24 mouse cellular contexts compared by ENCODE assay signal in genomic region chr8:78867036-78867435, GRCm38 (mm10). TPM values are rescaled to one million over a fixed set of nuclear protein-coding genes. Genes with fewer than 3 reads are reported as not detected.
A peak's percentile ranks its signal among the peaks of the same experiment; 100 is the strongest.
DNase-seq lines count a peak whose midpoint lies in the region; ATAC-seq and TF ChIP-seq lines count a peak whose summit lies in the region.
"Had no signal": no experiment of that assay in that cellular context is flagged by ENCODE, and none has a peak within 500 bp of the region (broad histone marks: within the 10 kb centered on the region; RNA-seq: fewer than 3 reads in every experiment).

No protein-coding gene starts in this region.

- H3K4me3 ChIP-seq in lung, embryonic 14.5 days (ENCODE audit: low read depth, low read length) = no peak overlapping the region
- no peak overlapping the region for H3K4me3 ChIP-seq in hindbrain, postnatal 0 days (ENCODE audit: low read length)
- H3K4me3 ChIP-seq in embryonic facial prominence, embryonic 10.5 days = no peak overlapping the region
- H3K4me3 ChIP-seq in hindbrain, embryonic 14.5 days (replicated peaks; ENCODE audit: low read length) = no peak overlapping the region
- H3K4me3 ChIP-seq: forebrain, embryonic 13.5 days; heart, embryonic 10.5 days; heart, embryonic 15.5 days; hindbrain, embryonic 12.5 days; kidney, embryonic 15.5 days; limb, embryonic 13.5 days had no signal

- no peaks in the 10 kb centered on the region for H3K27me3 ChIP-seq in lung, embryonic 14.5 days (ENCODE audit: insufficient read depth, low read length)
- H3K27me3 ChIP-seq in hindbrain, postnatal 0 days (ENCODE audit: insufficient read depth, low read length) = no peaks in the 10 kb centered on the region
- no peaks in the 10 kb centered on the region for H3K27me3 ChIP-seq in embryonic facial prominence, embryonic 10.5 days (replicated peaks; ENCODE audit: low read depth, poor library complexity, severe bottlenecking)
- no peaks in the 10 kb centered on the region for H3K27me3 ChIP-seq in hindbrain, embryonic 14.5 days (ENCODE audit: control insufficient read depth, insufficient read depth, low read length)
- H3K27me3 ChIP-seq: forebrain, embryonic 13.5 days; heart, embryonic 15.5 days; hindbrain, embryonic 12.5 days; kidney, embryonic 15.5 days; limb, embryonic 13.5 days had no signal

- peak; percentile 41 for DNase-seq in lung, embryonic 14.5 days
- DNase-seq in lung, postnatal 4 days = no peak
- peak; percentile 35 for DNase-seq in adipocyte (ENCODE audit: low spot score)
- DNase-seq in adrenal gland, postnatal 10 days = peak; percentile 62
- no peak for DNase-seq in hindbrain, postnatal 0 days (ENCODE audit: low spot score)
- no peak for DNase-seq in embryonic facial prominence, embryonic 10.5 days (ENCODE audit: low spot score)
- no peak for DNase-seq in hindbrain, embryonic 14.5 days (ENCODE audit: low spot score)
- DNase-seq: B cell, adult 2 months; cerebellum, adult 18-20 months; cerebellum, postnatal 14 days; gastrocnemius, postnatal 10 days; heart, postnatal 36 days; kidney, adult 11 months; layer of hippocampus, adult 9-11 months; midbrain, embryonic 14.5 days; thymus, adult 2 months; thymus, postnatal 36 days had no signal

- no peak for TF ChIP-seq CTCF in lung, embryonic 14.5 days (IDR thresholded peaks at IDR 0.05; ENCODE audit: low read depth)
- no peak for TF ChIP-seq CTCF in hindbrain, postnatal 0 days (IDR thresholded peaks at IDR 0.05; ENCODE audit: low read depth)

- 0 out of 2 replicates have a peak, but pooled peaks have one; percentile 28 for ATAC-seq in lung, embryonic 14.5 days (ENCODE audit: insufficient read depth)
- no peak for ATAC-seq in hindbrain, postnatal 0 days
- no peak for ATAC-seq in hindbrain, embryonic 14.5 days (ENCODE audit: low FRiP score)
- ATAC-seq: forebrain, embryonic 13.5 days had no signal

- 74% methylated on average over 2 of the region's 2 CpGs for WGBS in lung, embryonic 14.5 days
- 80% methylated on average over 2 of the region's 2 CpGs for WGBS in hindbrain, postnatal 0 days
- 91% methylated on average over 2 of the region's 2 CpGs for WGBS in embryonic facial prominence, embryonic 10.5 days
- WGBS in hindbrain, embryonic 14.5 days = 78% methylated on average over 2 of the region's 2 CpGs

- no peaks in the 10 kb centered on the region for H3K36me3 ChIP-seq in lung, embryonic 14.5 days (ENCODE audit: insufficient read depth)
- H3K36me3 ChIP-seq in hindbrain, postnatal 0 days (ENCODE audit: insufficient read depth, low read length) = no peaks in the 10 kb centered on the region
- H3K36me3 ChIP-seq in embryonic facial prominence, embryonic 10.5 days (replicated peaks) = no peaks in the 10 kb centered on the region
- no peaks in the 10 kb centered on the region for H3K36me3 ChIP-seq in hindbrain, embryonic 14.5 days (replicated peaks; ENCODE audit: control insufficient read depth, insufficient read depth)
- H3K36me3 ChIP-seq: heart, embryonic 10.5 days; heart, embryonic 15.5 days; hindbrain, embryonic 12.5 days; kidney, embryonic 15.5 days; limb, embryonic 13.5 days had no signal

- H3K4me2 ChIP-seq in lung, embryonic 14.5 days = no peak overlapping the region
- no peak overlapping the region for H3K4me2 ChIP-seq in hindbrain, postnatal 0 days (ENCODE audit: low read depth, low read length)
- H3K4me2 ChIP-seq in hindbrain, embryonic 14.5 days (replicated peaks) = no peak overlapping the region
- H3K4me2 ChIP-seq: forebrain, embryonic 13.5 days; heart, embryonic 15.5 days; hindbrain, embryonic 12.5 days; kidney, embryonic 15.5 days; limb, embryonic 13.5 days; liver, embryonic 11.5 days had no signal

- no peaks in the 10 kb centered on the region for H3K9me3 ChIP-seq in lung, embryonic 14.5 days (ENCODE audit: low read depth, low read length)
- no peaks in the 10 kb centered on the region for H3K9me3 ChIP-seq in hindbrain, postnatal 0 days (ENCODE audit: low read length)
- no peaks in the 10 kb centered on the region for H3K9me3 ChIP-seq in embryonic facial prominence, embryonic 10.5 days
- no peaks in the 10 kb centered on the region for H3K9me3 ChIP-seq in hindbrain, embryonic 14.5 days (ENCODE audit: control insufficient read depth, low read length)
- H3K9me3 ChIP-seq: forebrain, embryonic 13.5 days; heart, embryonic 10.5 days; heart, embryonic 15.5 days; hindbrain, embryonic 12.5 days; kidney, embryonic 15.5 days; limb, embryonic 13.5 days had no signal

- no peaks in the 10 kb centered on the region for H3K4me1 ChIP-seq in lung, embryonic 14.5 days (ENCODE audit: insufficient read depth)
- H3K4me1 ChIP-seq in hindbrain, postnatal 0 days (ENCODE audit: insufficient read depth, low read length) = no peaks in the 10 kb centered on the region
- H3K4me1 ChIP-seq in embryonic facial prominence, embryonic 10.5 days = no peaks in the 10 kb centered on the region
- H3K4me1 ChIP-seq in hindbrain, embryonic 14.5 days (replicated peaks; ENCODE audit: control insufficient read depth, insufficient read depth, low read length) = no peaks in the 10 kb centered on the region
- H3K4me1 ChIP-seq: forebrain, embryonic 13.5 days; heart, embryonic 10.5 days; heart, embryonic 15.5 days; hindbrain, embryonic 12.5 days; kidney, embryonic 15.5 days; limb, embryonic 13.5 days had no signal

- H3K27ac ChIP-seq in lung, embryonic 14.5 days (ENCODE audit: low read depth) = no peak overlapping the region
- no peak overlapping the region for H3K27ac ChIP-seq in hindbrain, postnatal 0 days
- H3K27ac ChIP-seq in embryonic facial prominence, embryonic 10.5 days (replicated peaks) = no peak overlapping the region
- H3K27ac ChIP-seq in hindbrain, embryonic 14.5 days = no peak overlapping the region
- H3K27ac ChIP-seq: forebrain, embryonic 13.5 days; heart, embryonic 10.5 days; heart, embryonic 15.5 days; hindbrain, embryonic 12.5 days; kidney, embryonic 15.5 days; limb, embryonic 13.5 days had no signal

- H3K9ac ChIP-seq in lung, embryonic 14.5 days = no peak overlapping the region
- no peak overlapping the region for H3K9ac ChIP-seq in hindbrain, postnatal 0 days (replicated peaks; ENCODE audit: low read length)
- no peak overlapping the region for H3K9ac ChIP-seq in hindbrain, embryonic 14.5 days
- H3K9ac ChIP-seq: forebrain, embryonic 13.5 days; heart, embryonic 15.5 days; hindbrain, embryonic 12.5 days; kidney, embryonic 15.5 days; limb, embryonic 13.5 days had no signal

RNA-seq across cellular contexts. Expression of gene Lsm6, which starts 46.1 kb away (rescaled TPM):
- polyA plus RNA-seq in lung, embryonic 14.5 days (2014; fragmentation: Nextera tagmentation; extraction: Ambion mirVana) = 286 TPM in 2 replicates
- total RNA-seq in adrenal gland, postnatal 10 days (2021) = 100 to 1,000 TPM; 103 to 108 TPM
- 21.5 and 22.1 TPM in 2 replicates for total RNA-seq in hindbrain, postnatal 0 days (2014; rRNA removed)
- polyA plus RNA-seq in hindbrain, postnatal 0 days (2015; fragmentation: Nextera tagmentation; extraction: Ambion mirVana) = 170 and 173 TPM in 2 replicates
- polyA plus RNA-seq in embryonic facial prominence, embryonic 10.5 days (2016; fragmentation: Nextera tagmentation; extraction: Ambion mirVana) = 291 and 299 TPM in 2 replicates
- 142 and 158 TPM in 2 replicates for polyA plus RNA-seq in hindbrain, embryonic 14.5 days (2014; fragmentation: Nextera tagmentation; extraction: Ambion mirVana)

Comparison
In these comparisons a context has a peak if more than half of its experiments do, and no peak if none do; other contexts are left out.
1. DNase-seq: peak in lung, embryonic 14.5 days (single experiment), adipocyte (single experiment) and adrenal gland, postnatal 10 days (single experiment); none in lung, postnatal 4 days (0 of 2), hindbrain, postnatal 0 days (single experiment), embryonic facial prominence, embryonic 10.5 days (single experiment) and hindbrain, embryonic 14.5 days (single experiment).